Mouse (Mus musculus) olfactory bulb, adult 2 months (tissue): ENCODE results near the gene Pemt.

Experiments used
- CTCF ChIP-seq: fragments of 200-500 bp; IDR thresholded peaks from 2 replicates; pipeline ENCODE4 v1.5.1; 2012; ENCODE audit warnings: low read depth, mild to moderate bottlenecking, low read length, moderate library complexity; ENCODE audit not compliant: insufficient read depth
- POLR2A ChIP-seq: fragments of 200-500 bp; IDR thresholded peaks from 2 replicates; pipeline ENCODE4 v1.6.1; 2012; ENCODE audit warnings: mild to moderate bottlenecking, low read depth, low read length, moderate library complexity; ENCODE audit not compliant: insufficient read depth

- no peak for TF ChIP-seq POLR2A
- TF ChIP-seq CTCF, result no peak
These were observed 89.5 kb downstream of the Pemt start for GRCm38 (mm10) chr11:59956749-59957148.
